In the genomic region with DNA sequence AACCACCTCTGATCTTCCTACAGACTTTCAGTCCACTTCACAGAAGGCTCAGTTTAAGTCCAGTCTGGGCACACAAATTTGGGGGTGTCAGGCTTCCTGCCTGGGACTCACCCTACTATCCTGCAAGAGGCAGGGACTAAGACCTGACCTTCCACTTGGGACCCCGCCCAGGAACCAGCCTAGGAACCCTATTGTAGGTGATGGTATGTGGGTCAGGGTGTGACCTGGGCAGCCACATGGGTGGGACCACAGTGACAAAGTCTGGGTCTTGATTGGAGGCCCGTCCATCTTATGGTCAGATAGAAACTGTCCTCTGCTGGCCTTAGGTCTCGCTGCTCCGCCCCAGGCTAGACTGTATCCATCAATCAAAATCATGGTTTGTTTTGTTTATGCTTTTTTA, we compare ENCODE assay signal across 13 mouse cellular contexts. TPM values are rescaled to one million over a fixed set of nuclear protein-coding genes. Genes with fewer than 3 reads are reported as not detected.
DNase-seq lines count a peak whose midpoint lies in the region; ATAC-seq and TF ChIP-seq lines count a peak whose summit lies in the region.
"Had no signal": no experiment of that assay in that cellular context is flagged by ENCODE, and none has a peak within 500 bp of the region (broad histone marks: within the 10 kb centered on the region; RNA-seq: fewer than 3 reads in every experiment).

No protein-coding gene starts in this region.

- no peak for DNase-seq in heart, adult 2 months
- no peak for DNase-seq in ES-E14 (ENCODE audit: low read depth, low spot score)
- no peak for DNase-seq in left cerebral cortex, adult 8-10 months (ENCODE audit: low spot score in 2 of 2)
- no peak for DNase-seq in heart, postnatal 4 days
- no peak for DNase-seq in urinary bladder, postnatal 14 days (ENCODE audit: low spot score)
- DNase-seq: layer of hippocampus, adult 9-11 months; lung, postnatal 10 days had no signal

- H3K9ac ChIP-seq in heart, embryonic 16.5 days (ENCODE audit: low read length): no peak overlapping the region
- H3K9ac ChIP-seq in heart, adult 2 months (ENCODE audit: low read depth, low read length): no peak overlapping the region
- peak overlapping the region; percentile 31; the same call in 1 of the 2 replicates for H3K9ac ChIP-seq in ES-E14 (ENCODE audit: insufficient read depth, low read depth, low read length, poor library complexity, severe bottlenecking)
- peak overlapping the region; percentile 89; the same call in 1 of the 2 replicates for H3K9ac ChIP-seq in hindbrain, embryonic 12.5 days
- no peak overlapping the region for H3K9ac ChIP-seq in midbrain, embryonic 12.5 days (replicated peaks)

- no peak for ATAC-seq in heart, embryonic 16.5 days (replicated peaks; ENCODE audit: extremely low read depth, insufficient read depth, low FRiP score)
- no peak for ATAC-seq in hindbrain, embryonic 12.5 days (ENCODE audit: low FRiP score)
- no peak for ATAC-seq in midbrain, embryonic 12.5 days (ENCODE audit: low FRiP score, low read depth)
- ATAC-seq: intestine, postnatal 0 days had no signal

- H3K27me3 ChIP-seq in heart, embryonic 16.5 days (ENCODE audit: control insufficient read depth, insufficient read depth, low read length): peaks cover 26% of the 10 kb centered on the region
- H3K27me3 ChIP-seq in heart, adult 2 months (ENCODE audit: control insufficient read depth, insufficient read depth, low read length): no peaks in the 10 kb centered on the region
- peaks cover 20% of the 10 kb centered on the region for H3K27me3 ChIP-seq in hindbrain, embryonic 12.5 days
- peaks cover 20% of the 10 kb centered on the region for H3K27me3 ChIP-seq in midbrain, embryonic 12.5 days

- TF ChIP-seq EP300 in heart, adult 2 months (IDR thresholded peaks at IDR 0.05; ENCODE audit: insufficient read depth, low read depth, low read length): no peak

- peak overlapping the region; percentile 76 for H3K4me2 ChIP-seq in heart, embryonic 16.5 days (ENCODE audit: low read depth, low read length)
- H3K4me2 ChIP-seq in hindbrain, embryonic 12.5 days (replicated peaks): peak overlapping the region; percentile 83
- H3K4me2 ChIP-seq in midbrain, embryonic 12.5 days (replicated peaks): peak overlapping the region; percentile 83

- WGBS in heart, embryonic 16.5 days: 55% methylated on average over 4 of the region's 4 CpGs
- 82% methylated on average over 4 of the region's 4 CpGs for WGBS in heart, adult 2 months
- WGBS in hindbrain, embryonic 12.5 days: 56% methylated on average over 4 of the region's 4 CpGs
- WGBS in midbrain, embryonic 12.5 days: 73% methylated on average over 4 of the region's 4 CpGs

- no peak overlapping the region; the same call in 1 of the 2 replicates for H3K4me3 ChIP-seq in heart, embryonic 16.5 days (ENCODE audit: low read length)
- no peak overlapping the region for H3K4me3 ChIP-seq in heart, adult 2 months
- no peak overlapping the region; a peak in 1 of 4 replicates for H3K4me3 ChIP-seq in ES-E14 (ENCODE audit: insufficient read depth in 1 of 2, low read depth in 1 of 2, low read length in 2 of 2, poor library complexity in 1 of 2, severe bottlenecking in 1 of 2)
- 0 out of 2 replicates have a peak overlapping the region, but pooled peaks have one; percentile 81 for H3K4me3 ChIP-seq in hindbrain, embryonic 12.5 days
- H3K4me3 ChIP-seq in midbrain, embryonic 12.5 days: peak overlapping the region; percentile 78

- no peak for TF ChIP-seq CTCF in heart, adult 2 months (IDR thresholded peaks at IDR 0.05)

- intact Hi-C loops in heart, adult 2 months (cut with DNase I): no loop called here

- H3K4me1 ChIP-seq in heart, embryonic 16.5 days (ENCODE audit: control insufficient read depth, insufficient read depth, low read length): peaks cover 8% of the 10 kb centered on the region
- H3K4me1 ChIP-seq in heart, adult 2 months (ENCODE audit: control insufficient read depth, insufficient read depth, low read length): no peaks in the 10 kb centered on the region; the same call in 1 of the 2 replicates
- H3K4me1 ChIP-seq in ES-E14 (ENCODE audit: control insufficient read depth in 2 of 2, insufficient read depth in 2 of 2, low read length in 2 of 2, poor library complexity in 1 of 2): peaks cover 5 to 19% of the 10 kb centered on the region in 2 experiments
- peaks cover 62% of the 10 kb centered on the region for H3K4me1 ChIP-seq in hindbrain, embryonic 12.5 days
- H3K4me1 ChIP-seq in midbrain, embryonic 12.5 days: peaks cover 56% of the 10 kb centered on the region

- H3K9me3 ChIP-seq in heart, embryonic 16.5 days (replicated peaks; ENCODE audit: control insufficient read depth, low read length): no peaks in the 10 kb centered on the region
- no peaks in the 10 kb centered on the region for H3K9me3 ChIP-seq in ES-E14 (ENCODE audit: control insufficient read depth, insufficient read depth, low read depth, low read length)
- no peaks in the 10 kb centered on the region for H3K9me3 ChIP-seq in hindbrain, embryonic 12.5 days (replicated peaks)
- H3K9me3 ChIP-seq in midbrain, embryonic 12.5 days: no peaks in the 10 kb centered on the region
- H3K9me3 ChIP-seq: embryonic facial prominence, embryonic 15.5 days; heart, embryonic 10.5 days had no signal

- no peak overlapping the region for H3K27ac ChIP-seq in heart, embryonic 16.5 days (ENCODE audit: low read length)
- H3K27ac ChIP-seq in heart, adult 2 months: no peak overlapping the region
- H3K27ac ChIP-seq in ES-E14 (ENCODE audit: insufficient read depth, low read depth, low read length, poor library complexity, severe bottlenecking): no peak overlapping the region
- H3K27ac ChIP-seq in hindbrain, embryonic 12.5 days: no peak overlapping the region
- H3K27ac ChIP-seq in midbrain, embryonic 12.5 days (replicated peaks): no peak overlapping the region
- H3K27ac ChIP-seq: embryonic facial prominence, embryonic 15.5 days had no signal

- no peak for TF ChIP-seq POLR2A in heart, adult 2 months (IDR thresholded peaks at IDR 0.05; ENCODE audit: insufficient read depth, low read depth, low read length)

- H3K79me2 ChIP-seq in heart, adult 2 months (replicated peaks; ENCODE audit: control insufficient read depth, insufficient read depth, low read length): no peaks in the 10 kb centered on the region

- in situ Hi-C loops in ES-E14 (cut with MboI; ENCODE audit: low sequenced_read_pairs in 2 of 2, unreplicated experiment in 2 of 2): no loop called here

- H3K36me3 ChIP-seq in heart, embryonic 16.5 days (ENCODE audit: control insufficient read depth, insufficient read depth): no peaks in the 10 kb centered on the region
- H3K36me3 ChIP-seq in heart, adult 2 months (ENCODE audit: control insufficient read depth, insufficient read depth, low read length): no peaks in the 10 kb centered on the region
- H3K36me3 ChIP-seq in ES-E14 (ENCODE audit: control insufficient read depth, insufficient read depth, low read length, poor library complexity, severe bottlenecking): no peaks in the 10 kb centered on the region
- H3K36me3 ChIP-seq in hindbrain, embryonic 12.5 days: no peaks in the 10 kb centered on the region
- H3K36me3 ChIP-seq in midbrain, embryonic 12.5 days: no peaks in the 10 kb centered on the region
- H3K36me3 ChIP-seq: embryonic facial prominence, embryonic 15.5 days; heart, embryonic 10.5 days had no signal

RNA-seq across cellular contexts. Expression of a gene that starts 1.1 kb away (rescaled TPM):
- polyA plus RNA-seq in heart, embryonic 16.5 days (2015; fragmentation: Nextera tagmentation; extraction: Ambion mirVana): 7.6 and 20.4 TPM in 2 replicates
- total RNA-seq in heart, adult 2 months (2021): under 1 TPM; 0.23 to 0.64 TPM
- 2.7 and 4.5 TPM in 2 replicates for polyA plus RNA-seq in heart, adult 2 months (2012; rRNA removed)
- 21.9 and 45.1 TPM in 2 replicates for total RNA-seq in ES-E14 (2012; rRNA removed)
- 38.4 and 39.4 TPM in 2 replicates for polyA plus RNA-seq in hindbrain, embryonic 12.5 days (2016; fragmentation: Nextera tagmentation; extraction: Ambion mirVana)
- polyA plus RNA-seq in midbrain, embryonic 12.5 days (2016; fragmentation: Nextera tagmentation; extraction: Ambion mirVana): 39.2 and 43.7 TPM in 2 replicates
- total RNA-seq in left cerebral cortex, adult 8-10 months (2022): 100 to 1,000 TPM; 150 to 181 (median 159) TPM
- 1 to 10 TPM; 1.6 to 2.4 TPM for total RNA-seq in heart, postnatal 4 days (2021)

RNA-seq across cellular contexts. Expression of a gene that starts 22.8 kb away (rescaled TPM):
- polyA plus RNA-seq in heart, embryonic 16.5 days (2015; fragmentation: Nextera tagmentation; extraction: Ambion mirVana): 4.0 and 4.3 TPM in 2 replicates
- total RNA-seq in heart, adult 2 months (2021): 1 to 10 TPM; 6.1 to 6.4 TPM
- 5.4 and 8.6 TPM in 2 replicates for polyA plus RNA-seq in heart, adult 2 months (2012; rRNA removed)
- total RNA-seq in ES-E14 (2012; rRNA removed): 1.1 and 1.3 TPM in 2 replicates
- 0.59 and 0.86 TPM in 2 replicates for polyA plus RNA-seq in hindbrain, embryonic 12.5 days (2016; fragmentation: Nextera tagmentation; extraction: Ambion mirVana)
- polyA plus RNA-seq in midbrain, embryonic 12.5 days (2016; fragmentation: Nextera tagmentation; extraction: Ambion mirVana): 0.55 and 0.66 TPM in 2 replicates
- total RNA-seq in left cerebral cortex, adult 8-10 months (2022): under 1 TPM; 0.41 to 0.88 (median 0.70) TPM
- 1 to 10 TPM; 7.5 to 7.6 TPM for total RNA-seq in heart, postnatal 4 days (2021)

RNA-seq across cellular contexts. Expression of a gene that starts 35.4 kb away (rescaled TPM):
- 2.1 and 3.4 TPM in 2 replicates for polyA plus RNA-seq in heart, embryonic 16.5 days (2015; fragmentation: Nextera tagmentation; extraction: Ambion mirVana)
- 1 to 10 TPM; 4.0 to 4.1 TPM for total RNA-seq in heart, adult 2 months (2021)
- 16.3 and 19.3 TPM in 2 replicates for polyA plus RNA-seq in heart, adult 2 months (2012; rRNA removed)
- total RNA-seq in ES-E14 (2012; rRNA removed): 3.0 and 5.1 TPM in 2 replicates
- 0.69 TPM in 1 of 2 replicates, not detected in the other for polyA plus RNA-seq in hindbrain, embryonic 12.5 days (2016; fragmentation: Nextera tagmentation; extraction: Ambion mirVana)
- polyA plus RNA-seq in midbrain, embryonic 12.5 days (2016; fragmentation: Nextera tagmentation; extraction: Ambion mirVana): not detected in 2 replicates
- total RNA-seq in left cerebral cortex, adult 8-10 months (2022): 1 to 10 TPM; 1.4 to 3.2 (median 2.1) TPM
- 1 to 10 TPM; 6.6 to 6.9 TPM for total RNA-seq in heart, postnatal 4 days (2021)

RNA-seq across cellular contexts. Expression of a gene that starts 48.3 kb away (rescaled TPM):
- 9.9 and 11.3 TPM in 2 replicates for polyA plus RNA-seq in heart, embryonic 16.5 days (2015; fragmentation: Nextera tagmentation; extraction: Ambion mirVana)
- 1 to 10 TPM; 8.1 to 8.6 TPM for total RNA-seq in heart, adult 2 months (2021)
- 23.3 and 24.0 TPM in 2 replicates for polyA plus RNA-seq in heart, adult 2 months (2012; rRNA removed)
- total RNA-seq in ES-E14 (2012; rRNA removed): 19.0 and 27.3 TPM in 2 replicates
- 3.7 and 3.8 TPM in 2 replicates for polyA plus RNA-seq in hindbrain, embryonic 12.5 days (2016; fragmentation: Nextera tagmentation; extraction: Ambion mirVana)
- polyA plus RNA-seq in midbrain, embryonic 12.5 days (2016; fragmentation: Nextera tagmentation; extraction: Ambion mirVana): 3.3 and 3.4 TPM in 2 replicates
- 1 to 10 TPM; 4.4 to 7.3 (median 6.1) TPM for total RNA-seq in left cerebral cortex, adult 8-10 months (2022)
- total RNA-seq in heart, postnatal 4 days (2021): 10 to 100 TPM; 15.8 TPM

RNA-seq across cellular contexts. Expression of a gene that starts 52.8 kb away (rescaled TPM):
- 0.47 and 0.72 TPM in 2 replicates for polyA plus RNA-seq in heart, embryonic 16.5 days (2015; fragmentation: Nextera tagmentation; extraction: Ambion mirVana)
- total RNA-seq in heart, adult 2 months (2021): under 1 TPM; 0.61 to 0.86 TPM
- 1.4 and 1.8 TPM in 2 replicates for polyA plus RNA-seq in heart, adult 2 months (2012; rRNA removed)
- total RNA-seq in ES-E14 (2012; rRNA removed): 3.0 and 9.1 TPM in 2 replicates
- 13.9 and 16.1 TPM in 2 replicates for polyA plus RNA-seq in hindbrain, embryonic 12.5 days (2016; fragmentation: Nextera tagmentation; extraction: Ambion mirVana)
- polyA plus RNA-seq in midbrain, embryonic 12.5 days (2016; fragmentation: Nextera tagmentation; extraction: Ambion mirVana): 12.8 and 16.9 TPM in 2 replicates
- total RNA-seq in left cerebral cortex, adult 8-10 months (2022): 100 to 1,000 TPM; 237 to 269 (median 246) TPM
- total RNA-seq in heart, postnatal 4 days (2021): 1 to 10 TPM; 1.3 to 1.4 TPM

Comparison
In these comparisons a context has a peak if more than half of its experiments do, and no peak if none do; other contexts are left out.
1. H3K4me3 ChIP-seq: peak in hindbrain, embryonic 12.5 days (single experiment) and midbrain, embryonic 12.5 days (single experiment); none in heart, embryonic 16.5 days (single experiment), heart, adult 2 months (single experiment) and ES-E14 (0 of 2).
2. H3K9ac ChIP-seq: peak in ES-E14 (single experiment) and hindbrain, embryonic 12.5 days (single experiment); none in heart, embryonic 16.5 days (single experiment), heart, adult 2 months (single experiment) and midbrain, embryonic 12.5 days (single experiment).
3. Peak in every context shown above with its lines, with median percentiles within 50 percentile points of each other: H3K4me2 ChIP-seq.